Mouse (Mus musculus): Measurements from ENCODE around the gene Pgap3. TPM values are rescaled to one million over a fixed set of nuclear protein-coding genes. Genes with fewer than 3 reads are reported as not detected.

Pgap3 gene
- polyA plus RNA-seq (2015; fragmentation: Nextera tagmentation; extraction: Ambion mirVana) = 18.0 and 19.0 TPM in 2 replicates

DNA sequence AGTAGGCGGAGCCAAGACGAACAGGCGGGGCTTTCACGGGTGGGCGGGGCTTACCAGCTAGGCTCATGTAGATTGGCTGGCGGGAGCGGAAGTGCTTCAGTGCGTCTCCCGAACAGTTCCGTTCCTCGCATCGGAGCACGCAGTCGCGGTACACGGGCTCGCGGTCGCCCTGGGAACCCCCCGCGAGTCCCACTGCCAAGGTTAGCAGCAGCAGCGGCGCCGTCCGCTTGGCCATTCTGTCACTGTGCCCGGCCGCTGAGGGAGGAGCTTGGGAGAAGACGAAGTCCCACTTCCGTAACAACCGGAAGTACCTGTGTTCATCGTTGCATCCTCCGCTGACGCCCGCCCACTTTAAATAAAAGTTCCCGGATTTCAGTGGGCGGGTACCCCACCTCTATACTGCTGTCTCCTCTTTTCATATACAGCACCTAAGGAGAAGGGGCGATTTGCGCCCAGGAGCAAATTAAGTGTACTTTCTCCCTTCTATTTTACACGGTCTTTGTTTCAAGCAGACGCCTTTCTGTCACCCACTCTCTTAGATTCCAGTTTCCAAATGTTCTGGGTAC, at the start of gene Pgap3:
Gene Pgap3, minus strand, starts transcription at position 330 of the 566 bp plus-strand sequence.
- H3K4me2 ChIP-seq (ENCODE audit: low read depth, low read length) = peak within 1 kb of the TSS; percentile 82
- ATAC-seq (replicated peaks; ENCODE audit: extremely low read depth, insufficient read depth, low FRiP score) = peak; percentile 85
- no peaks in the 10 kb centered on the region for H3K9me3 ChIP-seq (replicated peaks; ENCODE audit: control insufficient read depth, low read length)
- no peaks in the 10 kb centered on the region for H3K36me3 ChIP-seq (ENCODE audit: control insufficient read depth, insufficient read depth)
- H3K27me3 ChIP-seq (ENCODE audit: control insufficient read depth, insufficient read depth, low read length) = peaks cover 2% of the 10 kb centered on the region; the same call in 1 of the 2 replicates
- WGBS = under 1% methylated on average over 40 of the region's 40 CpGs
- H3K4me1 ChIP-seq (ENCODE audit: control insufficient read depth, insufficient read depth, low read length) = peaks cover 15% of the 10 kb centered on the region
- H3K9ac ChIP-seq (ENCODE audit: low read length) = peak within 1 kb of the TSS; percentile 86
- H3K4me3 ChIP-seq (ENCODE audit: low read length) = peak within 1 kb of the TSS; percentile 84
- peak within 1 kb of the TSS; percentile 97 for H3K27ac ChIP-seq (ENCODE audit: low read length)

DNA sequence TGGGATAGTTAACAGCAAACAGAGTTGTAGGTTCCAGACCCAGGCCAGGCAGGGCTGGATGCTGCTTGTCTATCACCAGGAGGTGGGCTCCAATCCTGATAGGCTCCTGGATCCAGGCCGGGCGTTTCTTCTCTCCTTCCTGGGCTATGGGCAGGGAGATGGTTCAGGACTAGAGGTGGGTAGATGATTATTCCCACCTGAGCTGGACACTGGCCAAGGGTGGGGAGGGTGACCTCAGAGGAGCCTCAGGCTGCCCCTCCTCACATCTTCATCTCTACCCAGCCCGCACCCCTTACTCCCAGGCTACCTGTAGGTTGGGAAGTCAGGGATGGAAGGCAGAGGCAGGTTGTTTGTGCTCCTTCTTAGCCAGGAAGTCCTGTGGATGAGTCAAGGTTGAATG, 49.1 kb upstream of the Pgap3 start:
- Histone ChIP-seq H3K27me3 (ENCODE audit: control insufficient read depth, insufficient read depth, low read length) (peaks cover 5% of the 10 kb centered on the region), H3K9me3 (replicated peaks; ENCODE audit: control insufficient read depth, low read length) (no peaks in the 10 kb centered on the region), H3K9ac (ENCODE audit: low read length) (no peak overlapping the region), H3K4me2 (ENCODE audit: low read depth, low read length) (no peak overlapping the region), H3K27ac (ENCODE audit: low read length) (no peak overlapping the region), H3K4me3 (ENCODE audit: low read length) (no peak overlapping the region), H3K4me1 (ENCODE audit: control insufficient read depth, insufficient read depth, low read length) (peaks cover 18% of the 10 kb centered on the region), H3K36me3 (ENCODE audit: control insufficient read depth, insufficient read depth) (no peaks in the 10 kb centered on the region)
- no peak for ATAC-seq (replicated peaks; ENCODE audit: extremely low read depth, insufficient read depth, low FRiP score)
- WGBS = 78% methylated on average over 3 of the region's 3 CpGs

DNA sequence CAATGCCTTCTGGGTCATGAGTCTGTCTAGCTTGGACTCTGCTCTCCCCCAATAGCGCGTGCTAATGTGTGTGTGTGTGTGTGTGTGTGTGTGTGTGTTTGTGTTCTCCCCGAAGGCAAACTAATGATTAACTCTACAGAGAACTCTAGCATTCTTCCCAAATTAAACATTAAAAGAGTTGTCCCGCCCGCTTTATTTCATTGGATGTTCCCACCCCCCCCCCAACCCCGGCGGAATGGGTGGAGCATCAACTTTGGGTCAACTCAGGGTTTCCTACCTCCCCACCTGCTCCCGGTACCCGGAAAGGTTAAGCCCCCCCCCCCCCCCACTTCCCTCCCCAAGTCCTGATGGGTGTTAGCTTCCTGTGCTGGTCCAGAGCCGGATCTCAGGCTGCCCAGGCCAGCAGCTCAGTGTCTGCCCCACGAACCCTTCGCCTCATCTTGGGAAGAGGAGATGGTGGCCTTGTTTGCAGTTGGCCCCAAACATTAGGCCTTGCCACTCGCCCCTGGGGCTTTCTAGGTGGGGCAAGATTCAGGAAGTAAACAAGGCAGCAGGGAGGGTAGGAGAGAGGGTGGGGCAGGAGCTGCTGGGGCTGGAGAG, 48.0 kb upstream of the Pgap3 start:
- no peak for ATAC-seq (replicated peaks; ENCODE audit: extremely low read depth, insufficient read depth, low FRiP score)
- no peak overlapping the region for H3K4me3 ChIP-seq (ENCODE audit: low read length)
- no peak overlapping the region for H3K9ac ChIP-seq (ENCODE audit: low read length)
- H3K36me3 ChIP-seq (ENCODE audit: control insufficient read depth, insufficient read depth) = no peaks in the 10 kb centered on the region
- no peaks in the 10 kb centered on the region for H3K9me3 ChIP-seq (replicated peaks; ENCODE audit: control insufficient read depth, low read length)
- peaks cover 18% of the 10 kb centered on the region for H3K4me1 ChIP-seq (ENCODE audit: control insufficient read depth, insufficient read depth, low read length)
- H3K27me3 ChIP-seq (ENCODE audit: control insufficient read depth, insufficient read depth, low read length) = peaks cover 5% of the 10 kb centered on the region
- no peak overlapping the region for H3K27ac ChIP-seq (ENCODE audit: low read length)
- 48% methylated on average over 13 of the region's 13 CpGs for WGBS
- no peak overlapping the region for H3K4me2 ChIP-seq (ENCODE audit: low read depth, low read length)

DNA sequence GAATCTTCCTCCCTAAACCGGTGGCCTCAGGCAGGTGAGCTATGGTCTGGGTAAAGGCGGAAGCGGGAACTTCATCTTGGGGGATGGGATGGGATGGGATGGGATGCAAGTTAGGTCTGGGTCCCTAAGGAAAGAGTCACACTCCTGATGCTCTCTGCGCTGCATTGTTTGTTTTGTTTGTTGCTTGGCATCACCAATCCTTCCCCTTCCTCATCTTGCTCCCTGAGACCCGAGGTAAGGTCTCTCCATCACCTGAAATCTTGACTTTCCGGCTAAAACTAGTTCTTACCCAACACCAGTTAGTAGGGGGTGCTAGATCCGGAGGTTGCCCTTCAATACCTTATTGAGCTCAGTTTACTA, 47.2 kb upstream of the Pgap3 start:
- Histone ChIP-seq H3K9me3 (replicated peaks; ENCODE audit: control insufficient read depth, low read length) (no peaks in the 10 kb centered on the region), H3K36me3 (ENCODE audit: control insufficient read depth, insufficient read depth) (no peaks in the 10 kb centered on the region), H3K27me3 (ENCODE audit: control insufficient read depth, insufficient read depth, low read length) (peaks cover 5% of the 10 kb centered on the region), H3K27ac (ENCODE audit: low read length) (no peak overlapping the region), H3K4me1 (ENCODE audit: control insufficient read depth, insufficient read depth, low read length) (peaks cover 18% of the 10 kb centered on the region), H3K4me2 (ENCODE audit: low read depth, low read length) (peak overlapping the region; percentile 47), H3K4me3 (ENCODE audit: low read length) (peak overlapping the region; percentile 24), H3K9ac (ENCODE audit: low read length) (peak overlapping the region; percentile 5)
- WGBS = 18% methylated on average over 7 of the region's 7 CpGs
- ATAC-seq (replicated peaks; ENCODE audit: extremely low read depth, insufficient read depth, low FRiP score) = no peak

DNA sequence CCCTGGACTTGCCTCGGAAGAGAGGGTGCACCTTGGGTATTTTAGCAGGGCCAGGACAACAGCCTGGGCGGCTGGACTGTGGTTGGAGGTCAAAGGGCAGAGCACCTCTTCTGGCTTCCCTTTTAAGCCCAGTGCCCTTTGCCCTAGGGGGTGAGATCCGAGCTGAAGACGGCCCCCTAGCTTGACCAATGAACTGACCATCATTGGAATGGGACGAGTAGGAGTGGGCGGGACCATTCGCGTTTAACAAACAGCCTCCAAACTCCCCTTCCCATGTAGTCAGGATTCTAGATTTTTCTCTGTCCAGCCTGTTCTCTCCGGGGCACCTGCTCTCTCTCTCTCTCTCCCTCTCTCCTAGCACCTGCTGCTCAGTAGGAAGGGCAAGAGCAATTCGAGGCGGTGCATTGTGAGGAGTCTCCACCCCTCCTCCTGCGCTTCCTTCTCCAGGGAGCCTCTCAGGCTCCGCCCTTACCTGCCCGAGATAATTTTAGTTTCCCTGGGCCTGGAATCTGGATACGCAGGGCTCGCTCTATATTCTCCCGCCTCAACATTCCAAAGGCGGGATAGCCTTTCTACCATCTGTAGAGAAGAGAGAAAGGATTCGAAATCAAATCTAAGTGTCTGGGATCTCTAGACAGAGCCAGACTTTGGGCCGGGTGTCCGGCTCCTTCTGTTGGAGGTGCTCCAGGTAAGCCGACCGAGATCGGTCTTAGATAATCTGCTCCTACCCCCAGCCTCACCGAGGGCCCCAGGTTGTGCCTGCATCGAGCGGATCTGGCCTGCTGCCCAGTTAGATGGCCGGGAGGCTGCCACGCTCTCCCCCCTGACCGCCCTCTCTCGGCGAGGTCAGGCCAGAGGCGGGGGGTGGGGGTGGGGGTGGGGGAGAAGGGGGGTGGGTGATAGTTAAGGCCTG, 46.5 kb upstream of the Pgap3 start:
- H3K9ac ChIP-seq (ENCODE audit: low read length) = peak overlapping the region; percentile 5
- no peak overlapping the region for H3K27ac ChIP-seq (ENCODE audit: low read length)
- 3% methylated on average over 33 of the region's 33 CpGs for WGBS
- H3K4me3 ChIP-seq (ENCODE audit: low read length) = peak overlapping the region; percentile 24
- H3K36me3 ChIP-seq (ENCODE audit: control insufficient read depth, insufficient read depth) = no peaks in the 10 kb centered on the region
- peaks cover 5% of the 10 kb centered on the region for H3K27me3 ChIP-seq (ENCODE audit: control insufficient read depth, insufficient read depth, low read length)
- no peak for ATAC-seq (replicated peaks; ENCODE audit: extremely low read depth, insufficient read depth, low FRiP score)
- peaks cover 18% of the 10 kb centered on the region for H3K4me1 ChIP-seq (ENCODE audit: control insufficient read depth, insufficient read depth, low read length)
- H3K4me2 ChIP-seq (ENCODE audit: low read depth, low read length) = peak overlapping the region; percentile 47
- no peaks in the 10 kb centered on the region for H3K9me3 ChIP-seq (replicated peaks; ENCODE audit: control insufficient read depth, low read length)

DNA sequence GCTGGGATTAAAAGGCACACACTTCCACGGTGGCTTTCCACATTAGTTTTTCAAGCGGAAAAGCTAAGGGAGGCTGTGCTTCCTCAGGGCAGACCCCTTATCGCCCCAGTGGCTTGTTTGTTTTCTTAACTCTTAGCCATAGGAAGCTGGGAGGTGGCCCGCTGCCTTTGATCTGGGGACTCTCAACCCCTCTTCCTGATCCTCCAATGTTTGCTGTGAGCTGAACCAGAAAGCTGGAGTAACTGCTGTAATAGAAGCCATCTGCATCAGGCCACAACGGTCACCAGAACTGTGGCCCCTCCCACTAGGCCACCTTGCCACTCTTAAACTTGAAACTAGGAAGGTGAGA, 45.9 kb upstream of the Pgap3 start, which contains the start of gene Grb7:
Gene Grb7, plus strand, starts transcription at position 182 of the 349 bp plus-strand sequence.
- WGBS = 29% methylated on average over 5 of the region's 5 CpGs
- no peaks in the 10 kb centered on the region for H3K9me3 ChIP-seq (replicated peaks; ENCODE audit: control insufficient read depth, low read length)
- peak within 1 kb of the TSS; percentile 47 for H3K4me2 ChIP-seq (ENCODE audit: low read depth, low read length)
- no peak within 1 kb of the TSS for H3K27ac ChIP-seq (ENCODE audit: low read length)
- H3K36me3 ChIP-seq (ENCODE audit: control insufficient read depth, insufficient read depth) = no peaks in the 10 kb centered on the region
- peaks cover 18% of the 10 kb centered on the region for H3K4me1 ChIP-seq (ENCODE audit: control insufficient read depth, insufficient read depth, low read length)
- H3K27me3 ChIP-seq (ENCODE audit: control insufficient read depth, insufficient read depth, low read length) = peaks cover 5% of the 10 kb centered on the region
- H3K9ac ChIP-seq (ENCODE audit: low read length) = peak within 1 kb of the TSS; percentile 5
- ATAC-seq (replicated peaks; ENCODE audit: extremely low read depth, insufficient read depth, low FRiP score) = no peak
- peak within 1 kb of the TSS; percentile 24 for H3K4me3 ChIP-seq (ENCODE audit: low read length)

DNA sequence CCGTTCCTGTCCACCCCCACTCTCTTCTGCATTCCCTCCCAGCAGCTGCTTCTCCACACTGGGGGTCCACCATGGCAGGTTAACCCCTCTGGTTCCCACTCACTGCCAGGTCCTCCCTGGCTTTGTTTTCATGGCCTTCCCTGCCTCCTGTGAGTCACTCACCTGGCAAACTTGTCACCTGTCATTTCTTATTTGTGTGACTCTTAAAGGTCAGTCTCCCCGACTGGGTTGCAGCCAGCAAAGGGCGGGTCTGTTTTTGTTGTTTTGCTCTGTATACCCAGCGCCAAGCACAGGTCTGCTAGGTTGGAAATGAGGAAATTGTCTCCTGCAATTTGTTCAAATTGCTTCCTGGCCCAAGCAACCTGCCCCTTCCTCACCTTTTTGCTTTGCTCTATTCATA, 45.4 kb upstream of the Pgap3 start:
- peaks cover 18% of the 10 kb centered on the region for H3K4me1 ChIP-seq (ENCODE audit: control insufficient read depth, insufficient read depth, low read length)
- H3K27ac ChIP-seq (ENCODE audit: low read length) = no peak overlapping the region
- no peak for ATAC-seq (replicated peaks; ENCODE audit: extremely low read depth, insufficient read depth, low FRiP score)
- H3K9ac ChIP-seq (ENCODE audit: low read length) = no peak overlapping the region
- 68% methylated on average over 4 of the region's 4 CpGs for whole genome bisulfite sequencing
- no peak overlapping the region for H3K4me2 ChIP-seq (ENCODE audit: low read depth, low read length)
- no peak overlapping the region for H3K4me3 ChIP-seq (ENCODE audit: low read length)
- H3K27me3 ChIP-seq (ENCODE audit: control insufficient read depth, insufficient read depth, low read length) = peaks cover 5% of the 10 kb centered on the region
- no peaks in the 10 kb centered on the region for H3K36me3 ChIP-seq (ENCODE audit: control insufficient read depth, insufficient read depth)
- H3K9me3 ChIP-seq (replicated peaks; ENCODE audit: control insufficient read depth, low read length) = no peaks in the 10 kb centered on the region

DNA sequence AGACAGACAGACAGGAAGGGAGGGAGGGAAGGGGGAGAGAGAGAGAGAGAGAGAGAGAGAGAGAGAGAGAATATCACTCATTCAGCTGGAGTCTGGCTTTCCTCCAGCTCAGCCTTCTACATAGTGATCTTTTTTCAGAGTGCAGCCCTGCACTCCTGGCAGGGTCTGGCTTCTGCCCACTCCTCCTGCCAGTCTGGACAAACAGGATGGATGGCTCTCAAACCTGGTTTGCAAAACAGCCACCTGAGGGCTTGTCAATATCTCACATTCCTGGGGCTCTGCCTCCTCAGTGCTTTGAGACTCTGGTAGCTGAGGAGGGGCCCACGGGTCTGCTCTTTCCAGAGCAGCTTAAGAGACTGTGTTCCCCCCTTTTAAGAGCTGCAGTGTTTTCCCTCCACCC, 44.9 kb upstream of the Pgap3 start:
- no peak for ATAC-seq (replicated peaks; ENCODE audit: extremely low read depth, insufficient read depth, low FRiP score)
- Histone ChIP-seq H3K9ac (ENCODE audit: low read length) (no peak overlapping the region), H3K4me3 (ENCODE audit: low read length) (no peak overlapping the region), H3K36me3 (ENCODE audit: control insufficient read depth, insufficient read depth) (no peaks in the 10 kb centered on the region), H3K9me3 (replicated peaks; ENCODE audit: control insufficient read depth, low read length) (no peaks in the 10 kb centered on the region), H3K27ac (ENCODE audit: low read length) (no peak overlapping the region), H3K4me2 (ENCODE audit: low read depth, low read length) (no peak overlapping the region), H3K4me1 (ENCODE audit: control insufficient read depth, insufficient read depth, low read length) (peaks cover 14% of the 10 kb centered on the region), H3K27me3 (ENCODE audit: control insufficient read depth, insufficient read depth, low read length) (peaks cover 5% of the 10 kb centered on the region)
- WGBS = 26% methylated on average over 1 of the region's 1 CpGs

DNA sequence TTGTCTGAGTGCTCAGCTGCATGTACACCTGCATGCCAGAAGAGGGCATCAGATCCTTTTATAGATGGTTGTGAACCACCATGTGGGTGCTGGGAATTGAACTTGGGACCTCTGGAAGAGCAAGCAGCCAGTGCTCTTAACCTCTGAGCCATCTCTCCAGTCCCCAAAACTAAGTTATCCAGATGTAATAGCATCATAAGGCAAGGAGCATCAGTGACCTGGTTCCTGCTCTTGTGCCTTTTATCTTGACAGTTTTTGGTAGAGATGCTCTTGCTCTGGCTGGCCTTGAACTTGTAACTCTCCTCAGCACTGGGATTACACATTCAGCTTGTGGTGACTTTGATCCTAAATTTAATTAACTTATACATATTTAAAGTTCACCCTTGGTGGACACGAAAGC, 43.4 kb upstream of the Pgap3 start:
- ATAC-seq (replicated peaks; ENCODE audit: extremely low read depth, insufficient read depth, low FRiP score) = no peak
- Histone ChIP-seq H3K4me1 (ENCODE audit: control insufficient read depth, insufficient read depth, low read length) (peaks cover 14% of the 10 kb centered on the region), H3K27ac (ENCODE audit: low read length) (no peak overlapping the region), H3K4me3 (ENCODE audit: low read length) (no peak overlapping the region), H3K27me3 (ENCODE audit: control insufficient read depth, insufficient read depth, low read length) (peaks cover 5% of the 10 kb centered on the region), H3K36me3 (ENCODE audit: control insufficient read depth, insufficient read depth) (no peaks in the 10 kb centered on the region), H3K9ac (ENCODE audit: low read length) (no peak overlapping the region), H3K4me2 (ENCODE audit: low read depth, low read length) (no peak overlapping the region), H3K9me3 (replicated peaks; ENCODE audit: control insufficient read depth, low read length) (no peaks in the 10 kb centered on the region)
- 91% methylated on average over 1 of the region's 1 CpGs for WGBS
